ENCODE assay signal across 24 mouse cellular contexts in the genomic region with DNA sequence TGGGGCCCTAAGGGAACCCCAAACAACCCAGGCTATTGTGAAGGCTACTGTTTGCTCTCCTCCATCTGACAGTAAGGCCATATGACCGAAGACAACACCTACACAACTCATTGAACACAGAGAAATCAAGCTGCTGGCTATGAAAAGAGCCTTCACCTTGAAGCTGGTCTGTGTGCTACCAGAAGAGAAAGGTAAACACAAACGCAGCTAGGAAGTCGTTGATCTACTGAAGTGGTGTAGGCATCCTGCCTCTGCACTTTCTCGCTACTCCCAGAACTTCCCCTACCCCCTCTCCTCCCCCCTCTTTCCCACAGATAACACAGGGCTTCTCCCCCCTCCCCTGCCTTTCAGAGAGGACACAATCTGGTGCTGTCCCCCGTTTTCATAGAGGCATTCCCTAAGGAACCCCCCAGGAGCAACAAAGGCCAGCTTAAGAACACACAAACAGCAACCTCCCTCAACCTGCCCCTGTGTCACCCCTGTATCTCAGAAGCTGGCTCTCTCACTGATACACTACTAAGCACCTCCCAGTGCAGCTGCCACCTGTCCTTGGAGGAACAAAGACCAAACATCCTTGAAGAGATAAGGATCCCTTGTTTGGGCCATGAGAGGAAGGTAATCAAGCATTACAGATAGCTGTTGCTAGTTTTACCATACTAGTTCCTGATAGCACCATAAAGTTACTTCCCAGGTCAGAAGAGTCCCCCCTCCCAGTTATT.
"Had no signal": no experiment of that assay in that cellular context is flagged by ENCODE, and none has a peak within 500 bp of the region (broad histone marks: within the 10 kb centered on the region; RNA-seq: fewer than 3 reads in every experiment).

No protein-coding gene starts in this region.

- ATAC-seq: forebrain, postnatal 0 days; hindbrain, postnatal 0 days had no signal

- H3K4me2 ChIP-seq: heart, embryonic 11.5 days; heart, embryonic 13.5 days; heart, embryonic 15.5 days; hindbrain, embryonic 13.5 days; hindbrain, embryonic 15.5 days; kidney, embryonic 15.5 days; liver, embryonic 11.5 days; liver, embryonic 13.5 days had no signal

- H3K4me1 ChIP-seq: heart, embryonic 13.5 days; heart, embryonic 15.5 days; hindbrain, embryonic 13.5 days; hindbrain, embryonic 15.5 days; kidney, embryonic 15.5 days; liver, embryonic 13.5 days had no signal

- H3K9ac ChIP-seq: forebrain, postnatal 0 days; heart, embryonic 13.5 days; heart, embryonic 15.5 days; hindbrain, embryonic 13.5 days; hindbrain, embryonic 15.5 days; kidney, embryonic 15.5 days; liver, embryonic 13.5 days had no signal

- H3K27ac ChIP-seq: heart, embryonic 13.5 days; heart, embryonic 15.5 days; hindbrain, embryonic 13.5 days; hindbrain, embryonic 15.5 days; hindbrain, postnatal 0 days; kidney, embryonic 15.5 days; kidney, postnatal 0 days; layer of hippocampus, adult 2 months; left cerebral cortex, adult 2 months; liver, embryonic 13.5 days had no signal

- H3K9me3 ChIP-seq: heart, embryonic 15.5 days; hindbrain, embryonic 15.5 days; kidney, embryonic 15.5 days; liver, embryonic 13.5 days had no signal

- H3K27me3 ChIP-seq: heart, embryonic 13.5 days; heart, embryonic 15.5 days; hindbrain, embryonic 13.5 days; hindbrain, embryonic 15.5 days; kidney, embryonic 15.5 days; liver, embryonic 13.5 days had no signal

- H3K36me3 ChIP-seq: heart, embryonic 13.5 days; heart, embryonic 15.5 days; hindbrain, embryonic 13.5 days; hindbrain, embryonic 15.5 days; kidney, embryonic 15.5 days; liver, embryonic 13.5 days had no signal

- DNase-seq: forebrain, postnatal 0 days; gastrocnemius, postnatal 14 days; gastrocnemius, postnatal 36 days; heart, adult 11 months; heart, postnatal 14 days; heart, postnatal 36 days; kidney, adult 11 months; kidney, adult 2 months; kidney, adult 9 months; kidney, postnatal 14 days; kidney, postnatal 36 days; liver; liver, embryonic 13.5 days had no signal

- H3K4me3 ChIP-seq: heart, embryonic 13.5 days; heart, embryonic 15.5 days; hindbrain, embryonic 13.5 days; hindbrain, embryonic 15.5 days; kidney, embryonic 15.5 days; layer of hippocampus, adult 2 months; left cerebral cortex, adult 2 months; liver, embryonic 13.5 days had no signal
